Mouse (Mus musculus) neural tube, embryonic 15.5 days (tissue): ENCODE data around the gene Kiss1r. TPM values are rescaled to one million over a fixed set of nuclear protein-coding genes. Genes with fewer than 3 reads are reported as not detected.
A peak's percentile ranks its signal among the peaks of the same experiment; 100 is the strongest.

ENCODE experiments used
- ATAC-seq: fragments of 200-750 bp; cut with Nextera tagmentation; 2 replicates; pipeline ENCODE4 v1.8.0; 2017; ENCODE audit warnings: mild to moderate bottlenecking, moderate TSS enrichment, moderate library complexity; ENCODE audit not compliant: low FRiP score
- H3K27ac ChIP-seq: fragments of 300-500 bp; sonication (generic); replicated peaks from 2 replicates; pipeline ENCODE4 v1.5.1; 2015; ENCODE audit warnings: mild to moderate bottlenecking, inconsistent platforms
- H3K27me3 ChIP-seq: fragments of 300-500 bp; sonication (generic); replicated peaks from 2 replicates; pipeline ENCODE4 v1.6.1; 2015; ENCODE audit warnings: inconsistent platforms
- H3K36me3 ChIP-seq: fragments of 300-500 bp; sonication (generic); 2 replicates; pipeline ENCODE4 v1.6.1; 2015; ENCODE audit warnings: inconsistent platforms
- H3K4me1 ChIP-seq: fragments of 300-500 bp; sonication (generic); 2 replicates; pipeline ENCODE4 v1.6.1; 2015; ENCODE audit warnings: inconsistent platforms
- H3K4me2 ChIP-seq: fragments of 300-500 bp; sonication (generic); 2 replicates; pipeline ENCODE4 v1.6.1; 2015; ENCODE audit warnings: inconsistent platforms, mild to moderate bottlenecking, moderate library complexity
- H3K4me3 ChIP-seq: fragments of 300-500 bp; sonication (generic); replicated peaks from 2 replicates; pipeline ENCODE4 v1.5.1; 2015; ENCODE audit warnings: mild to moderate bottlenecking, inconsistent platforms
- H3K9ac ChIP-seq: fragments of 300-500 bp; sonication (generic); replicated peaks from 2 replicates; pipeline ENCODE4 v1.6.1; 2015; ENCODE audit warnings: mild to moderate bottlenecking, inconsistent platforms
- H3K9me3 ChIP-seq: fragments of 300-500 bp; sonication (generic); replicated peaks from 2 replicates; pipeline ENCODE4 v1.6.1; 2016; ENCODE audit warnings: inconsistent platforms
- WGBS: fragments of 180-500 bp; shearing (Covaris S2); methylation state at CpG from one replicate; pipeline ENCODE4 v1.1.7; 2015; ENCODE audit warnings: mixed read lengths; 5-methylcytosine and 5-hydroxymethylcytosine counted together
- polyA plus RNA-seq: library from polyadenylated mRNA; unstranded; fragments of >200 nt; fragmentation: Nextera tagmentation; extraction: Ambion mirVana; gene quantifications from 2 replicates; pipeline ENCODE4 v1.2.1, GENCODE M21; 2015

The Kiss1r gene
- polyA plus RNA-seq, 1 experiment from 2014 or later: 2.8 TPM

- H3K36me3 ChIP-seq: peaks cover 13% of the 10 kb centered on the region
- no peak overlapping the region for H3K9ac ChIP-seq
- no peaks in the 10 kb centered on the region for H3K27me3 ChIP-seq
- peaks cover 64% of the 10 kb centered on the region for H3K4me1 ChIP-seq
- H3K4me3 ChIP-seq: no peak overlapping the region
- no peaks in the 10 kb centered on the region for H3K9me3 ChIP-seq
- no peak overlapping the region for H3K4me2 ChIP-seq
- no peak for ATAC-seq
- H3K27ac ChIP-seq: peak overlapping the region; percentile 63; the same call in 1 of the 2 replicates
- 90% methylated on average over 16 of the region's 16 CpGs for WGBS
Observed at GRCm38 (mm10) chr10:79934794-79935569, 18.2 kb downstream of the Kiss1r start.

- no peaks in the 10 kb centered on the region for H3K9me3 ChIP-seq
- peak overlapping the region; percentile 25 for H3K4me2 ChIP-seq
- 68% methylated on average over 10 of the region's 10 CpGs for WGBS
- 0 out of 2 replicates have a peak overlapping the region, but pooled peaks have one; percentile 25 for H3K27ac ChIP-seq
- peaks cover 60% of the 10 kb centered on the region for H3K4me1 ChIP-seq
- H3K36me3 ChIP-seq: peaks cover 13% of the 10 kb centered on the region
- H3K4me3 ChIP-seq: no peak overlapping the region
- 0 out of 2 replicates have a peak overlapping the region, but pooled peaks have one; percentile 2 for H3K9ac ChIP-seq
- H3K27me3 ChIP-seq: no peaks in the 10 kb centered on the region
- no peak for ATAC-seq
Observed at GRCm38 (mm10) chr10:79936284-79936910, 19.6 kb downstream of the Kiss1r start.

GRCm38 (mm10) chr10:79936911-79937441 lies 20.2 kb downstream of the Kiss1r start:
- H3K9me3 ChIP-seq: no peaks in the 10 kb centered on the region
- 0 out of 2 replicates have a peak overlapping the region, but pooled peaks have one; percentile 2 for H3K9ac ChIP-seq
- no peak overlapping the region for H3K4me3 ChIP-seq
- no peak for ATAC-seq
- 43% methylated on average over 27 of the region's 27 CpGs for WGBS
- H3K4me2 ChIP-seq: peak overlapping the region; percentile 25
- H3K27ac ChIP-seq: 0 out of 2 replicates have a peak overlapping the region, but pooled peaks have one; percentile 25
- H3K4me1 ChIP-seq: peaks cover 58% of the 10 kb centered on the region
- peaks cover 9% of the 10 kb centered on the region for H3K36me3 ChIP-seq
- no peaks in the 10 kb centered on the region for H3K27me3 ChIP-seq

GRCm38 (mm10) chr10:79937775-79938526 lies 21.2 kb downstream of the Kiss1r start:
- WGBS: 36% methylated on average over 11 of the region's 11 CpGs
- no peak overlapping the region for H3K4me2 ChIP-seq
- H3K9me3 ChIP-seq: no peaks in the 10 kb centered on the region
- H3K27me3 ChIP-seq: no peaks in the 10 kb centered on the region
- H3K9ac ChIP-seq: no peak overlapping the region
- H3K4me1 ChIP-seq: peaks cover 48% of the 10 kb centered on the region
- peaks cover 6% of the 10 kb centered on the region; the same call in 1 of the 2 replicates for H3K36me3 ChIP-seq
- ATAC-seq: no peak
- no peak overlapping the region for H3K4me3 ChIP-seq
- no peak overlapping the region for H3K27ac ChIP-seq

GRCm38 (mm10) chr10:79940749-79941148 lies 24.0 kb downstream of the Kiss1r start:
- 63% methylated on average over 7 of the region's 7 CpGs for WGBS

GRCm38 (mm10) chr10:79942988-79943387 lies 26.2 kb downstream of the Kiss1r start:
- Histone ChIP-seq H3K4me3 (no peak overlapping the region), H3K27me3 (no peaks in the 10 kb centered on the region), H3K9me3 (no peaks in the 10 kb centered on the region), H3K27ac (no peak overlapping the region), H3K4me2 (no peak overlapping the region), H3K36me3 (peaks cover 6% of the 10 kb centered on the region; the same call in 1 of the 2 replicates), H3K9ac (no peak overlapping the region), H3K4me1 (peaks cover 46% of the 10 kb centered on the region)
- WGBS: 96% methylated on average over 1 of the region's 1 CpGs
- no peak for ATAC-seq

More at GRCm38 (mm10) chr10:79940749-79941148, 24.0 kb downstream of the Kiss1r start:
- H3K27me3 ChIP-seq: no peaks in the 10 kb centered on the region
- no peak overlapping the region for H3K9ac ChIP-seq
- no peak overlapping the region for H3K4me2 ChIP-seq
- H3K4me3 ChIP-seq: no peak overlapping the region
- no peak for ATAC-seq
- no peak overlapping the region for H3K27ac ChIP-seq
- peaks cover 6% of the 10 kb centered on the region; the same call in 1 of the 2 replicates for H3K36me3 ChIP-seq
- no peaks in the 10 kb centered on the region for H3K9me3 ChIP-seq
- H3K4me1 ChIP-seq: peaks cover 50% of the 10 kb centered on the region

GRCm38 (mm10) chr10:79943471-79943901 lies 26.7 kb downstream of the Kiss1r start:
- no peak overlapping the region for H3K4me2 ChIP-seq
- no peaks in the 10 kb centered on the region for H3K9me3 ChIP-seq
- H3K4me1 ChIP-seq: peaks cover 41% of the 10 kb centered on the region
- ATAC-seq: no peak
- no peak overlapping the region for H3K27ac ChIP-seq
- H3K4me3 ChIP-seq: no peak overlapping the region
- H3K9ac ChIP-seq: no peak overlapping the region
- no peaks in the 10 kb centered on the region for H3K27me3 ChIP-seq
- WGBS: 66% methylated on average over 9 of the region's 9 CpGs
- peaks cover 8% of the 10 kb centered on the region for H3K36me3 ChIP-seq

- peaks cover 35% of the 10 kb centered on the region for H3K4me1 ChIP-seq
- ATAC-seq: no peak
- H3K9ac ChIP-seq: no peak overlapping the region
- H3K27me3 ChIP-seq: no peaks in the 10 kb centered on the region
- H3K36me3 ChIP-seq: peaks cover 26% of the 10 kb centered on the region
- H3K4me3 ChIP-seq: no peak overlapping the region
- WGBS: 22% methylated on average over 16 of the region's 16 CpGs
- no peaks in the 10 kb centered on the region for H3K9me3 ChIP-seq
- H3K27ac ChIP-seq: 0 out of 2 replicates have a peak overlapping the region, but pooled peaks have one; percentile 18
- no peak overlapping the region for H3K4me2 ChIP-seq
Observed at GRCm38 (mm10) chr10:79945507-79946234, 28.9 kb downstream of the Kiss1r start.

- no peaks in the 10 kb centered on the region for H3K27me3 ChIP-seq
Observed at GRCm38 (mm10) chr10:79946752-79947322, 30.1 kb downstream of the Kiss1r start.

GRCm38 (mm10) chr10:79947502-79947901 lies 30.7 kb downstream of the Kiss1r start:
- H3K27ac ChIP-seq: no peak overlapping the region
- H3K9ac ChIP-seq: no peak overlapping the region
- WGBS: 61% methylated on average over 6 of the region's 6 CpGs

More at GRCm38 (mm10) chr10:79946752-79947322, 30.1 kb downstream of the Kiss1r start:
- no peak overlapping the region for H3K27ac ChIP-seq
- no peak overlapping the region for H3K9ac ChIP-seq
- H3K4me3 ChIP-seq: no peak overlapping the region
- ATAC-seq: no peak
- peaks cover 37% of the 10 kb centered on the region for H3K36me3 ChIP-seq
- 19% methylated on average over 7 of the region's 7 CpGs for WGBS
- no peaks in the 10 kb centered on the region for H3K9me3 ChIP-seq
- no peak overlapping the region for H3K4me2 ChIP-seq
- peaks cover 33% of the 10 kb centered on the region for H3K4me1 ChIP-seq

More at GRCm38 (mm10) chr10:79947502-79947901, 30.7 kb downstream of the Kiss1r start:
- no peaks in the 10 kb centered on the region for H3K9me3 ChIP-seq
- H3K27me3 ChIP-seq: no peaks in the 10 kb centered on the region
- peaks cover 36% of the 10 kb centered on the region for H3K36me3 ChIP-seq
- no peak for ATAC-seq
- no peak overlapping the region for H3K4me2 ChIP-seq
- no peak overlapping the region for H3K4me3 ChIP-seq
- H3K4me1 ChIP-seq: peaks cover 33% of the 10 kb centered on the region
